Mouse (Mus musculus): ENCODE data around the gene Specc1l. TPM values are rescaled to one million over a fixed set of nuclear protein-coding genes. Genes with fewer than 3 reads are reported as not detected.

Gene Specc1l
- polyA plus RNA-seq, 1 experiment = 5.2 TPM

GRCm38 (mm10) chr10:75339377-75339776 lies 127.5 kb downstream of the Specc1l start:
- no peak for TF ChIP-seq GATA1 (IDR thresholded peaks at IDR 0.05; ENCODE audit: low read length)

- no peak for TF ChIP-seq GATA1 (IDR thresholded peaks at IDR 0.05; ENCODE audit: low read length)
Measured at GRCm38 (mm10) chr10:75341936-75342335, 130.1 kb downstream of the Specc1l start.

GRCm38 (mm10) chr10:75345265-75345664 lies 133.4 kb downstream of the Specc1l start:
- TF ChIP-seq GATA1 (IDR thresholded peaks at IDR 0.05; ENCODE audit: low read length) = no peak

GRCm38 (mm10) chr10:75350564-75350963 lies 138.7 kb downstream of the Specc1l start:
- no peak for TF ChIP-seq GATA1 (IDR thresholded peaks at IDR 0.05; ENCODE audit: low read length)

GRCm38 (mm10) chr10:75352541-75352940 lies 140.7 kb downstream of the Specc1l start:
- TF ChIP-seq GATA1 (IDR thresholded peaks at IDR 0.05; ENCODE audit: low read length) = no peak

GRCm38 (mm10) chr10:75355341-75355740 lies 143.5 kb downstream of the Specc1l start:
- TF ChIP-seq GATA1 (IDR thresholded peaks at IDR 0.05; ENCODE audit: low read length) = no peak

Other genes starting within 250 kb of the Specc1l start
- gene Gnaz, start 244.9 kb upstream of the Specc1l start, polyA plus RNA-seq (2012) = not detected in 2 replicates
- not detected in 2 replicates for gene Rsph14, start 179.5 kb upstream of the Specc1l start, polyA plus RNA-seq (2012)
- gene Rab36, start 175.0 kb upstream of the Specc1l start, polyA plus RNA-seq (2012) = not detected in 2 replicates
- not detected in 2 replicates for gene Bcr, start 151.5 kb upstream of the Specc1l start, polyA plus RNA-seq (2012)
- gene Adora2a, start 104.8 kb downstream of the Specc1l start, polyA plus RNA-seq (2012) = not detected in 2 replicates
- gene Upb1, start 189.0 kb downstream of the Specc1l start, polyA plus RNA-seq (2012) = not detected in 2 replicates